Mouse (Mus musculus) kidney, embryonic 16.5 days (tissue): ENCODE measurements at regions not wholly inside any gene's neighbourhood (a gene's known extent, or its start where the extent isn't known, plus 50 kb on each side); places are given as distances from the start of the nearest gene placed in this dataset.

Source experiments
- ATAC-seq: fragments of 200-750 bp; cut with Nextera tagmentation; 2 replicates; pipeline ENCODE4 v1.8.0; 2017; ENCODE audit warnings: moderate TSS enrichment; ENCODE audit not compliant: low FRiP score, low TSS enrichment
- H3K27ac ChIP-seq: fragments of 300-500 bp; sonication (generic); 2 replicates; pipeline ENCODE4 v1.5.1; 2014; ENCODE audit warnings: low read length
- H3K27me3 ChIP-seq: fragments of 300-500 bp; sonication (generic); 2 replicates; pipeline ENCODE4 v1.6.1; 2014; ENCODE audit warnings: low read length, control low read depth, mixed read lengths; ENCODE audit not compliant: insufficient read depth
- H3K36me3 ChIP-seq: fragments of 300-500 bp; sonication (generic); 2 replicates; pipeline ENCODE4 v1.6.1; 2014; ENCODE audit warnings: low read length, control low read depth, mixed read lengths; ENCODE audit not compliant: insufficient read depth
- H3K4me1 ChIP-seq: fragments of 300-500 bp; sonication (generic); 2 replicates; pipeline ENCODE4 v1.6.1; 2014; ENCODE audit warnings: low read length, control low read depth, mixed read lengths; ENCODE audit not compliant: insufficient read depth
- H3K4me2 ChIP-seq: fragments of 300-500 bp; sonication (generic); replicated peaks from 2 replicates; pipeline ENCODE4 v1.6.1; 2014; ENCODE audit warnings: low read depth, low read length
- H3K4me3 ChIP-seq: fragments of 300-500 bp; sonication (generic); 2 replicates; pipeline ENCODE4 v1.5.1; 2014; ENCODE audit warnings: mild to moderate bottlenecking, low read length
- H3K9ac ChIP-seq: fragments of 300-500 bp; sonication (generic); replicated peaks from 2 replicates; pipeline ENCODE4 v1.6.1; 2014; ENCODE audit warnings: low read length
- H3K9me3 ChIP-seq: fragments of 300-500 bp; sonication (generic); 2 replicates; pipeline ENCODE4 v1.6.1; 2016; ENCODE audit warnings: low read length, control low read depth
- WGBS: fragments of 180-500 bp; shearing (Covaris S2); extraction: QIAGEN DNeasy Blood & Tissue Kit; methylation state at CpG from one replicate; pipeline ENCODE4 v1.1.7; 2014; 5-methylcytosine and 5-hydroxymethylcytosine counted together

DNA sequence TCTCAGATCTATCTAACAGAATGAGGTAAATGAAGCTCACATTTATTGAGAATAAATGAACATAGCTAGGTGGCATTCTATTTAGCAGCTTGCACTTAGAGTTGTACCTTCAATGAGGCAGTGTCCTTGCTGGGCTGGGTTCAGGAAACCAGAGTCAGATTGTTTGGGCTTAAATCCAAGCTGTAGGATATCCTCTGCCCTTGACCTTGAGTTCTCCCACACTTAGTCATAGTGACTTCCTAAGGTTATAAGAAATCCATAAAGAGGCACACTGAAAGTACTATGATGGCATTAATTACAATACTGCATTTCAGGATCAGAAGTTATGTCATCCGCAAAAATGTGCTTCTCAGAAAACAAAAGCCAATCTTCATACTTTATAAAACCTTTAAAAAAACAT is 286.3 kb downstream of the Gsdmc2 start:
- no peaks in the 10 kb centered on the region for H3K9me3 ChIP-seq
- no peak overlapping the region for H3K27ac ChIP-seq
- H3K36me3 ChIP-seq: no peaks in the 10 kb centered on the region
- H3K9ac ChIP-seq: no peak overlapping the region
- H3K27me3 ChIP-seq: no peaks in the 10 kb centered on the region
- WGBS: 89% methylated on average over 1 of the region's 1 CpGs
- H3K4me2 ChIP-seq: no peak overlapping the region
- H3K4me1 ChIP-seq: no peaks in the 10 kb centered on the region
- no peak for ATAC-seq
- H3K4me3 ChIP-seq: no peak overlapping the region

- Histone ChIP-seq H3K4me2 (no peak overlapping the region), H3K9me3 (no peaks in the 10 kb centered on the region), H3K4me1 (no peaks in the 10 kb centered on the region), H3K9ac (no peak overlapping the region), H3K27ac (no peak overlapping the region), H3K36me3 (no peaks in the 10 kb centered on the region), H3K27me3 (no peaks in the 10 kb centered on the region), H3K4me3 (no peak overlapping the region)
- 77% methylated on average over 3 of the region's 3 CpGs for WGBS
- ATAC-seq: no peak
Observed at GRCm38 (mm10) chr15:63557816-63558215, 287.2 kb downstream of the Gsdmc2 start.

GRCm38 (mm10) chr15:63553597-63553996 is 291.4 kb downstream of the Gsdmc2 start:
- H3K9me3 ChIP-seq: no peaks in the 10 kb centered on the region
- no peaks in the 10 kb centered on the region for H3K36me3 ChIP-seq
- no peak overlapping the region for H3K27ac ChIP-seq
- no peaks in the 10 kb centered on the region for H3K27me3 ChIP-seq
- H3K4me2 ChIP-seq: no peak overlapping the region
- no peaks in the 10 kb centered on the region for H3K4me1 ChIP-seq
- WGBS: 56% methylated on average over 5 of the region's 5 CpGs
- ATAC-seq: no peak
- no peak overlapping the region for H3K9ac ChIP-seq
- H3K4me3 ChIP-seq: no peak overlapping the region

GRCm38 (mm10) chr15:63532337-63533055 is 312.5 kb downstream of the Gsdmc2 start:
- no peak overlapping the region for H3K27ac ChIP-seq
- no peak for ATAC-seq
- no peaks in the 10 kb centered on the region for H3K4me1 ChIP-seq

GRCm38 (mm10) chr15:63527318-63527717 is 317.7 kb downstream of the Gsdmc2 start:
- no peak for ATAC-seq
- Histone ChIP-seq H3K9ac (no peak overlapping the region), H3K9me3 (no peaks in the 10 kb centered on the region), H3K4me1 (no peaks in the 10 kb centered on the region), H3K36me3 (no peaks in the 10 kb centered on the region), H3K4me3 (no peak overlapping the region), H3K27ac (no peak overlapping the region), H3K27me3 (no peaks in the 10 kb centered on the region), H3K4me2 (no peak overlapping the region)
- 92% methylated on average over 2 of the region's 2 CpGs for WGBS

More at GRCm38 (mm10) chr15:63532337-63533055, 312.5 kb downstream of the Gsdmc2 start:
- 73% methylated on average over 12 of the region's 12 CpGs for WGBS
- no peaks in the 10 kb centered on the region for H3K27me3 ChIP-seq
- H3K9me3 ChIP-seq: no peaks in the 10 kb centered on the region
- H3K36me3 ChIP-seq: no peaks in the 10 kb centered on the region
- H3K4me2 ChIP-seq: no peak overlapping the region
- H3K9ac ChIP-seq: no peak overlapping the region
- no peak overlapping the region for H3K4me3 ChIP-seq

DNA sequence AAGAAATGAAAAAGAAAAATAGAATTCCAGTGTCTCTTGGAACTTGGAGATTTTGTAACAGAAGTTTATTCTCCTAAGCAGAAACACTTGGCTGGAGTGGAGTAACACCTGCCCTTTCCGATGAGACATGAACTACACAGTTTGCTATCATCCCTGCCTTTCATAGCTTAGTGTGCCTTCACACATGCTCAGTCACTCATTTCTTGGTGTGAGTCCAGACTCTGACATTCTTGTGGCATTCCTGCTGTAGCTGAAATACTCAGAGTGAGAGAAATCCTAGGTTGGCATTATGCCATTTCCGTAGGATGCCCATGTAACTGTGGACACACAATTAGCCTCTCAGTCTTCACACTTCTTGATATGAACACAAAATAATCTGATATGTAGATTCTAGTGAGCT is 318.2 kb downstream of the Gsdmc2 start:
- no peaks in the 10 kb centered on the region for H3K9me3 ChIP-seq
- no peak overlapping the region for H3K4me3 ChIP-seq
- no peaks in the 10 kb centered on the region for H3K27me3 ChIP-seq
- no peak overlapping the region for H3K9ac ChIP-seq
- ATAC-seq: no peak
- no peaks in the 10 kb centered on the region for H3K4me1 ChIP-seq
- H3K4me2 ChIP-seq: no peak overlapping the region
- 85% methylated on average over 2 of the region's 2 CpGs for WGBS
- no peaks in the 10 kb centered on the region for H3K36me3 ChIP-seq
- H3K27ac ChIP-seq: no peak overlapping the region

GRCm38 (mm10) chr15:63517301-63517700 is 327.7 kb downstream of the Gsdmc2 start:
- Histone ChIP-seq H3K36me3 (no peaks in the 10 kb centered on the region), H3K9ac (no peak overlapping the region), H3K9me3 (no peaks in the 10 kb centered on the region), H3K4me3 (no peak overlapping the region), H3K27me3 (no peaks in the 10 kb centered on the region), H3K27ac (no peak overlapping the region), H3K4me1 (no peaks in the 10 kb centered on the region), H3K4me2 (no peak overlapping the region)
- 60% methylated on average over 3 of the region's 3 CpGs for WGBS
- no peak for ATAC-seq

DNA sequence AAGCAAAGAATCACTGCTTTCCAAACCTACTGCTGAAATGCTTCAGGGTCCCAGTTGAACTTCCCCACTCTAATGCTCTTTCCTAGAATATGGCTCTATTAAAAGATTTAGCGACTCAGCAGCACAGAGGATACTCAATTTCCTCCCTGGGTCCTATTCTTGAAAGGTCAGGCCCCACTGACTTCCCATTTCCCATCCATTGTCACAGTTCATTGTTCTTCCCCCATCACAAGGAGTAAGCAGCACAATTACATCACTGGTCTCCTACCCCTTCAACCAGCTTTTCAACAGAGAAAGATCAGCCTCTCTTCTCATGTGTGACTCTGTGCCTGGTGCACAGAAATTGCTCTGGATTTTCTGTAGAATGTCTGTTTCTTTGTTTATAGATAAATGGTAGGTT is 344.5 kb downstream of the Gsdmc2 start:
- peak; percentile 54; the same call in 1 of the 2 replicates for ATAC-seq
- H3K4me1 ChIP-seq: no peaks in the 10 kb centered on the region
- H3K36me3 ChIP-seq: no peaks in the 10 kb centered on the region
- 33% methylated on average over 1 of the region's 1 CpGs for WGBS
- H3K27ac ChIP-seq: no peak overlapping the region
- no peak overlapping the region for H3K4me3 ChIP-seq
- no peaks in the 10 kb centered on the region for H3K27me3 ChIP-seq
- H3K4me2 ChIP-seq: no peak overlapping the region
- H3K9ac ChIP-seq: no peak overlapping the region
- no peaks in the 10 kb centered on the region for H3K9me3 ChIP-seq

GRCm38 (mm10) chr15:63498483-63498882 is 346.5 kb downstream of the Gsdmc2 start:
- 77% methylated on average over 3 of the region's 3 CpGs for WGBS
- no peak overlapping the region for H3K9ac ChIP-seq
- no peak for ATAC-seq

DNA sequence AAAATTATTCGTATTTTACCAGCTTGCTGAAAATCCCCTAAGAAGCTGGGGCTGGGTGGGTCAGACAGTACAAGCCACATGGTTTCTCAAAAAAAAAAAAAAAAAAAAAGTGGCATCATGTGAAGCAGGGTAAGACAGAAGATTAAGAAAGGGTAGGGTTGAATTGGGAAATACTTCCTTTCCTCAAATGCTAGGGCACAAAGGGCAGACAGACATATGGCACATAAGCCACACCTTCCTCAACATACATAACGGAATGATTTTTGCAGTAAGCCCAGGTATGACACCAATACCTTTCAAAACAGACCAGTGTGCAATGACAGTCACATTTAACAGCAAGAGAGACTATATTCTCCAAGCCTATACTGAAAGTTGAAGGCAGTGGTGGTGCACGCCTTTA is 347.8 kb downstream of the Gsdmc2 start:
- no peaks in the 10 kb centered on the region for H3K4me1 ChIP-seq
- no peak for ATAC-seq
- no peak overlapping the region for H3K27ac ChIP-seq
- no peaks in the 10 kb centered on the region for H3K36me3 ChIP-seq
- 96% methylated on average over 3 of the region's 3 CpGs for WGBS
- no peaks in the 10 kb centered on the region for H3K27me3 ChIP-seq
- no peak overlapping the region for H3K4me2 ChIP-seq
- no peaks in the 10 kb centered on the region for H3K9me3 ChIP-seq
- H3K9ac ChIP-seq: no peak overlapping the region
- H3K4me3 ChIP-seq: no peak overlapping the region

More at GRCm38 (mm10) chr15:63498483-63498882, 346.5 kb downstream of the Gsdmc2 start:
- no peaks in the 10 kb centered on the region for H3K36me3 ChIP-seq
- H3K4me2 ChIP-seq: no peak overlapping the region
- H3K4me1 ChIP-seq: no peaks in the 10 kb centered on the region
- no peaks in the 10 kb centered on the region for H3K27me3 ChIP-seq
- H3K27ac ChIP-seq: no peak overlapping the region
- H3K4me3 ChIP-seq: no peak overlapping the region
- no peaks in the 10 kb centered on the region for H3K9me3 ChIP-seq
